Mouse (Mus musculus) liver, embryonic 13.5 days (tissue): ENCODE results near the gene Nedd9. TPM values are rescaled to one million over a fixed set of nuclear protein-coding genes. Genes with fewer than 3 reads are reported as not detected.

Experiments used
- ATAC-seq: fragments of 200-750 bp; cut with Nextera tagmentation; 2 replicates; pipeline ENCODE4 v1.8.0; 2017; ENCODE audit warnings: low read depth, mild to moderate bottlenecking, moderate number of reproducible peaks, moderate library complexity
- DNase-seq: peaks from one replicate; pipeline ENCODE4 v3.0.0; 2022
- H3K27ac ChIP-seq: fragments of 300-500 bp; sonication (generic); 2 replicates; pipeline ENCODE4 v1.5.1; 2015; ENCODE audit warnings: moderate library complexity, mild to moderate bottlenecking, inconsistent platforms
- H3K27me3 ChIP-seq: fragments of 300-500 bp; sonication (generic); 2 replicates; pipeline ENCODE4 v1.6.1; 2015; ENCODE audit warnings: mild to moderate bottlenecking, inconsistent platforms
- H3K36me3 ChIP-seq: fragments of 300-500 bp; sonication (generic); 2 replicates; pipeline ENCODE4 v1.6.1; 2015; ENCODE audit warnings: mild to moderate bottlenecking, inconsistent platforms
- H3K4me1 ChIP-seq: fragments of 300-500 bp; sonication (generic); replicated peaks from 2 replicates; pipeline ENCODE4 v1.6.1; 2015; ENCODE audit warnings: inconsistent platforms
- H3K4me2 ChIP-seq: fragments of 300-500 bp; sonication (generic); 2 replicates; pipeline ENCODE4 v1.6.1; 2015; ENCODE audit warnings: inconsistent platforms, mild to moderate bottlenecking, moderate library complexity
- H3K4me3 ChIP-seq: fragments of 300-500 bp; sonication (generic); replicated peaks from 2 replicates; pipeline ENCODE4 v1.5.1; 2015; ENCODE audit warnings: mild to moderate bottlenecking, inconsistent platforms
- H3K9ac ChIP-seq: fragments of 300-500 bp; sonication (generic); 2 replicates; pipeline ENCODE4 v1.6.1; 2015; ENCODE audit warnings: mild to moderate bottlenecking, inconsistent platforms
- H3K9me3 ChIP-seq: fragments of 300-500 bp; sonication (generic); replicated peaks from 2 replicates; pipeline ENCODE4 v1.6.1; 2016; ENCODE audit warnings: inconsistent platforms
- WGBS: fragments of 180-500 bp; shearing (Covaris S2); methylation state at CpG from one replicate; pipeline ENCODE4 v1.1.7; 2015; ENCODE audit not compliant: insufficient replicate concordance; 5-methylcytosine and 5-hydroxymethylcytosine counted together
- polyA plus RNA-seq: library from polyadenylated mRNA; unstranded; fragments of >200 nt; fragmentation: Nextera tagmentation; extraction: Ambion mirVana; gene quantifications from 2 replicates; pipeline ENCODE4 v1.2.1, GENCODE M21; 2015

The Nedd9 gene
- polyA plus RNA-seq, 1 experiment from 2014 or later = 1.5 TPM

GRCm38 (mm10) chr13:41490282-41490681 lies 3.1 kb upstream of the Nedd9 start:
- Histone ChIP-seq H3K4me3 (no peak overlapping the region), H3K4me2 (no peak overlapping the region), H3K4me1 (no peaks in the 10 kb centered on the region), H3K36me3 (no peaks in the 10 kb centered on the region), H3K9me3 (no peaks in the 10 kb centered on the region), H3K27me3 (no peaks in the 10 kb centered on the region), H3K9ac (no peak overlapping the region), H3K27ac (no peak overlapping the region)
- 71% methylated on average over 8 of the region's 8 CpGs for WGBS
- DNase-seq (no peak), ATAC-seq (no peak)

GRCm38 (mm10) chr13:41489705-41490275 lies 2.6 kb upstream of the Nedd9 start:
- Histone ChIP-seq H3K4me3 (no peak overlapping the region), H3K4me2 (no peak overlapping the region), H3K36me3 (no peaks in the 10 kb centered on the region), H3K9ac (no peak overlapping the region), H3K27ac (no peak overlapping the region), H3K27me3 (no peaks in the 10 kb centered on the region), H3K9me3 (no peaks in the 10 kb centered on the region), H3K4me1 (no peaks in the 10 kb centered on the region)
- WGBS = 59% methylated on average over 9 of the region's 9 CpGs
- DNase-seq = no peak
- ATAC-seq = no peak

- Histone ChIP-seq H3K9ac (no peak overlapping the region), H3K4me1 (no peaks in the 10 kb centered on the region), H3K27me3 (no peaks in the 10 kb centered on the region), H3K27ac (no peak overlapping the region), H3K9me3 (no peaks in the 10 kb centered on the region), H3K36me3 (no peaks in the 10 kb centered on the region), H3K4me3 (no peak overlapping the region), H3K4me2 (no peak overlapping the region)
- ATAC-seq (no peak), DNase-seq (no peak)
- 18% methylated on average over 2 of the region's 2 CpGs for WGBS
Observed at GRCm38 (mm10) chr13:41487409-41487743, 214 bp upstream of the Nedd9 start.

GRCm38 (mm10) chr13:41483966-41484365 lies 3.2 kb downstream of the Nedd9 start:
- H3K27ac ChIP-seq = no peak overlapping the region
- H3K4me1 ChIP-seq = no peaks in the 10 kb centered on the region
- 63% methylated on average over 7 of the region's 7 CpGs for WGBS
- ATAC-seq = no peak
- no peak overlapping the region for H3K9ac ChIP-seq
- no peaks in the 10 kb centered on the region for H3K27me3 ChIP-seq
- H3K36me3 ChIP-seq = no peaks in the 10 kb centered on the region
- H3K4me3 ChIP-seq = no peak overlapping the region
- H3K9me3 ChIP-seq = no peaks in the 10 kb centered on the region
- H3K4me2 ChIP-seq = no peak overlapping the region
- no peak for DNase-seq

GRCm38 (mm10) chr13:41482408-41483011 lies 4.7 kb downstream of the Nedd9 start:
- DNase-seq (no peak), ATAC-seq (no peak)
- no peaks in the 10 kb centered on the region for H3K36me3 ChIP-seq
- no peak overlapping the region for H3K9ac ChIP-seq
- H3K27me3 ChIP-seq = no peaks in the 10 kb centered on the region
- no peaks in the 10 kb centered on the region for H3K4me1 ChIP-seq
- no peaks in the 10 kb centered on the region for H3K9me3 ChIP-seq
- no peak overlapping the region for H3K27ac ChIP-seq
- WGBS = 67% methylated on average over 3 of the region's 3 CpGs
- H3K4me3 ChIP-seq = no peak overlapping the region
- H3K4me2 ChIP-seq = no peak overlapping the region

- Histone ChIP-seq H3K9me3 (no peaks in the 10 kb centered on the region), H3K4me1 (no peaks in the 10 kb centered on the region), H3K4me2 (no peak overlapping the region), H3K9ac (no peak overlapping the region), H3K36me3 (no peaks in the 10 kb centered on the region), H3K4me3 (no peak overlapping the region), H3K27me3 (no peaks in the 10 kb centered on the region), H3K27ac (no peak overlapping the region)
- DNase-seq (no peak), ATAC-seq (no peak)
- 60% methylated on average over 14 of the region's 15 CpGs for WGBS
Observed at GRCm38 (mm10) chr13:41479737-41480435, 7.3 kb downstream of the Nedd9 start.

GRCm38 (mm10) chr13:41476216-41476615 lies 10.9 kb downstream of the Nedd9 start:
- Histone ChIP-seq H3K9ac (no peak overlapping the region), H3K27me3 (no peaks in the 10 kb centered on the region), H3K9me3 (no peaks in the 10 kb centered on the region), H3K4me3 (no peak overlapping the region), H3K27ac (no peak overlapping the region), H3K4me2 (no peak overlapping the region), H3K4me1 (no peaks in the 10 kb centered on the region), H3K36me3 (no peaks in the 10 kb centered on the region)
- no peak for ATAC-seq
- 59% methylated on average over 4 of the region's 4 CpGs for WGBS
- no peak for DNase-seq

GRCm38 (mm10) chr13:41474365-41474764 lies 12.8 kb downstream of the Nedd9 start:
- no peak overlapping the region for H3K9ac ChIP-seq
- DNase-seq (no peak), ATAC-seq (no peak)
- H3K4me2 ChIP-seq = no peak overlapping the region
- no peaks in the 10 kb centered on the region for H3K36me3 ChIP-seq
- no peaks in the 10 kb centered on the region for H3K27me3 ChIP-seq
- no peaks in the 10 kb centered on the region for H3K4me1 ChIP-seq
- no peaks in the 10 kb centered on the region for H3K9me3 ChIP-seq
- no peak overlapping the region for H3K4me3 ChIP-seq
- WGBS = 73% methylated on average over 5 of the region's 5 CpGs
- no peak overlapping the region for H3K27ac ChIP-seq

GRCm38 (mm10) chr13:41473504-41473903 lies 13.7 kb downstream of the Nedd9 start:
- no peaks in the 10 kb centered on the region for H3K36me3 ChIP-seq
- H3K4me1 ChIP-seq = no peaks in the 10 kb centered on the region
- 62% methylated on average over 4 of the region's 4 CpGs for WGBS
- H3K27ac ChIP-seq = no peak overlapping the region
- no peaks in the 10 kb centered on the region for H3K27me3 ChIP-seq
- H3K4me3 ChIP-seq = no peak overlapping the region
- no peak for DNase-seq
- no peaks in the 10 kb centered on the region for H3K9me3 ChIP-seq
- no peak overlapping the region for H3K4me2 ChIP-seq
- ATAC-seq = no peak
- H3K9ac ChIP-seq = no peak overlapping the region

GRCm38 (mm10) chr13:41472878-41473424 lies 14.2 kb downstream of the Nedd9 start:
- Histone ChIP-seq H3K4me3 (no peak overlapping the region), H3K9ac (no peak overlapping the region), H3K4me2 (no peak overlapping the region), H3K36me3 (no peaks in the 10 kb centered on the region), H3K9me3 (no peaks in the 10 kb centered on the region), H3K4me1 (no peaks in the 10 kb centered on the region), H3K27ac (no peak overlapping the region), H3K27me3 (no peaks in the 10 kb centered on the region)
- WGBS = 51% methylated on average over 5 of the region's 5 CpGs
- ATAC-seq = no peak
- DNase-seq = no peak

GRCm38 (mm10) chr13:41468277-41468676 lies 18.9 kb downstream of the Nedd9 start:
- DNase-seq (no peak), ATAC-seq (no peak)
- no peaks in the 10 kb centered on the region for H3K4me1 ChIP-seq
- 69% methylated on average over 5 of the region's 5 CpGs for WGBS
- H3K9me3 ChIP-seq = no peaks in the 10 kb centered on the region
- H3K36me3 ChIP-seq = no peaks in the 10 kb centered on the region
- no peaks in the 10 kb centered on the region for H3K27me3 ChIP-seq
- no peak overlapping the region for H3K4me3 ChIP-seq
- H3K27ac ChIP-seq = no peak overlapping the region
- no peak overlapping the region for H3K4me2 ChIP-seq
- H3K9ac ChIP-seq = no peak overlapping the region

- ATAC-seq (no peak), DNase-seq (no peak)
- Histone ChIP-seq H3K36me3 (no peaks in the 10 kb centered on the region), H3K9ac (no peak overlapping the region), H3K27ac (no peak overlapping the region), H3K9me3 (no peaks in the 10 kb centered on the region), H3K4me2 (no peak overlapping the region), H3K4me1 (no peaks in the 10 kb centered on the region), H3K4me3 (no peak overlapping the region), H3K27me3 (no peaks in the 10 kb centered on the region)
- WGBS = 45% methylated on average over 2 of the region's 2 CpGs
Observed at GRCm38 (mm10) chr13:41467036-41467435, 20.1 kb downstream of the Nedd9 start.
